In the genomic region with DNA sequence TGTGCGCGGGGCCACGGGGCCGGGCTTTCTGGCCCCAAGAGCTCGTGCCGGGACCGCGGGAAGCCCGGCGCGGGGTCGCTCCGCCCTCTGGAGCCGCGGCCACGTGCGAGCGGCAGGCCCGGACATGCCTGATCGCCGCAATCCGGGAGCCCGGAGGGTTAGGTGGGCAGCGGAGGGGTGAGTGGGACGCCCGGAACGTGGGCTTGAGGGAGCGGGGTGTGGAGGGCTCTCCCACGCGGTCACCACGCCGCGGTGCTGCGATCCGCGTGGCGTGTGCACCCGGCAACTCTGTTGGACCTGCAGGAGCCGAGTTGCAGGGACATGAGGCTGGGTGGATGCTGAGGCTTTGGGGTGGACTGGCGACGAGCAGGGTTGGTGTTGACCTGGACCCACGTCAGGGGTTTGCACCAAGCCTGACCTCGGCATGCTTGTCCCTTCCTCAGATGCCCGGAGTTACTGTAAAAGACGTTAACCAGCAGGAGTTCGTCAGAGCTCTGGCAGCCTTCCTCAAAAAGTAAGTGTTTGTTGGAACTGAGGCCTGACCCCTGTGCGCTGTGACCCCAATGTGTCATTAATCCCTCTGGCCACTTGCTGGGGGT, we compare ENCODE assay signal across 8 mouse cellular contexts. TPM values are rescaled to one million over a fixed set of nuclear protein-coding genes. Genes with fewer than 3 reads are reported as not detected.
DNase-seq lines count a peak whose midpoint lies in the region; ATAC-seq and TF ChIP-seq lines count a peak whose summit lies in the region.

No protein-coding gene starts in this region.

- peaks cover 77% of the 10 kb centered on the region for H3K4me1 ChIP-seq in E14TG2a.4 (replicated peaks; ENCODE audit: low read depth, low read length)
- H3K4me1 ChIP-seq in forebrain, embryonic 15.5 days, result peaks cover 29% of the 10 kb centered on the region
- H3K4me1 ChIP-seq in limb, embryonic 12.5 days (replicated peaks), result peaks cover 32% of the 10 kb centered on the region
- H3K4me1 ChIP-seq in neural tube, embryonic 13.5 days (replicated peaks), result peaks cover 35% of the 10 kb centered on the region

- peak; percentile 0; the same call in 1 of the 2 replicates for ATAC-seq in frontal cortex, adult (ENCODE audit: low TSS enrichment)
- no peak; the same call in 1 of the 2 replicates for ATAC-seq in forebrain, embryonic 15.5 days (replicated peaks)
- no peak; the same call in 1 of the 2 replicates for ATAC-seq in limb, embryonic 12.5 days (ENCODE audit: insufficient number of reproducible peaks, insufficient read depth, low FRiP score, low TSS enrichment, low read depth)
- ATAC-seq in neural tube, embryonic 13.5 days (ENCODE audit: low read depth), result 0 out of 2 replicates have a peak, but pooled peaks have one; percentile 6

- no peak for DNase-seq in frontal cortex, postnatal 14 days (ENCODE audit: low spot score in 2 of 2)
- DNase-seq in gastrocnemius, postnatal 4 days (ENCODE audit: low spot score in 2 of 2), result no peak
- DNase-seq in testis, postnatal 10 days (ENCODE audit: low spot score), result no peak

- no peaks in the 10 kb centered on the region for H3K9me3 ChIP-seq in E14TG2a.4 (ENCODE audit: low read length)
- no peaks in the 10 kb centered on the region for H3K9me3 ChIP-seq in forebrain, embryonic 15.5 days
- no peaks in the 10 kb centered on the region for H3K9me3 ChIP-seq in limb, embryonic 12.5 days
- no peaks in the 10 kb centered on the region for H3K9me3 ChIP-seq in neural tube, embryonic 13.5 days

- under 1% methylated on average over 47 of the region's 47 CpGs for WGBS in forebrain, embryonic 15.5 days
- 1% methylated on average over 41 of the region's 47 CpGs for WGBS in limb, embryonic 12.5 days
- under 1% methylated on average over 47 of the region's 47 CpGs for whole genome bisulfite sequencing in neural tube, embryonic 13.5 days

- peak overlapping the region; percentile 100 for H3K9ac ChIP-seq in forebrain, embryonic 15.5 days (replicated peaks)
- peak overlapping the region; percentile 100 for H3K9ac ChIP-seq in limb, embryonic 12.5 days (replicated peaks)
- H3K9ac ChIP-seq in neural tube, embryonic 13.5 days, result peak overlapping the region; percentile 97

- H3K27me3 ChIP-seq in E14TG2a.4 (ENCODE audit: insufficient read depth, low read length), result no peaks in the 10 kb centered on the region
- H3K27me3 ChIP-seq in forebrain, embryonic 15.5 days, result no peaks in the 10 kb centered on the region
- H3K27me3 ChIP-seq in limb, embryonic 12.5 days, result no peaks in the 10 kb centered on the region
- no peaks in the 10 kb centered on the region for H3K27me3 ChIP-seq in neural tube, embryonic 13.5 days

- no peak for TF ChIP-seq CTCF in E14TG2a.4 (conservative IDR thresholded peaks at IDR 0.05; ENCODE audit: low read length)

- peak overlapping the region; percentile 99 for H3K4me3 ChIP-seq in E14TG2a.4 (replicated peaks; ENCODE audit: low read length)
- peak overlapping the region; percentile 96 for H3K4me3 ChIP-seq in forebrain, embryonic 15.5 days
- H3K4me3 ChIP-seq in limb, embryonic 12.5 days (replicated peaks), result peak overlapping the region; percentile 99
- peak overlapping the region; percentile 83 for H3K4me3 ChIP-seq in neural tube, embryonic 13.5 days

- H3K36me3 ChIP-seq in E14TG2a.4 (ENCODE audit: insufficient read depth, low read length), result peaks cover 50% of the 10 kb centered on the region
- H3K36me3 ChIP-seq in forebrain, embryonic 15.5 days, result peaks cover 37% of the 10 kb centered on the region
- peaks cover 44% of the 10 kb centered on the region for H3K36me3 ChIP-seq in limb, embryonic 12.5 days
- H3K36me3 ChIP-seq in neural tube, embryonic 13.5 days, result peaks cover 41% of the 10 kb centered on the region

- H3K27ac ChIP-seq in forebrain, embryonic 15.5 days (replicated peaks), result peak overlapping the region; percentile 94
- peak overlapping the region; percentile 89 for H3K27ac ChIP-seq in limb, embryonic 12.5 days
- peak overlapping the region; percentile 92 for H3K27ac ChIP-seq in neural tube, embryonic 13.5 days (replicated peaks)

- peak overlapping the region; percentile 74 for H3K4me2 ChIP-seq in forebrain, embryonic 15.5 days (replicated peaks)
- H3K4me2 ChIP-seq in limb, embryonic 12.5 days, result peak overlapping the region; percentile 89
- peak overlapping the region; percentile 81 for H3K4me2 ChIP-seq in neural tube, embryonic 13.5 days

RNA-seq across cellular contexts. Expression of gene Rps19, which starts 0.6 kb away (rescaled TPM):
- 1,460 and 1,591 TPM in 2 replicates for polyA plus RNA-seq in forebrain, embryonic 15.5 days (2015; fragmentation: Nextera tagmentation; extraction: Ambion mirVana)
- 2,324 and 2,343 TPM in 2 replicates for polyA plus RNA-seq in limb, embryonic 12.5 days (2016; fragmentation: Nextera tagmentation; extraction: Ambion mirVana)
- 1,220 and 1,295 TPM in 2 replicates for polyA plus RNA-seq in neural tube, embryonic 13.5 days (2015; fragmentation: Nextera tagmentation; extraction: Ambion mirVana)
- total RNA-seq in gastrocnemius, postnatal 4 days (2021), result 1,000 to 10,000 TPM; 1,082 to 1,250 TPM

RNA-seq across cellular contexts. Expression of gene Cd79a, which starts 12.4 kb away (rescaled TPM):
- 0.20 and 0.34 TPM in 2 replicates for polyA plus RNA-seq in forebrain, embryonic 15.5 days (2015; fragmentation: Nextera tagmentation; extraction: Ambion mirVana)
- 0.51 and 0.86 TPM in 2 replicates for polyA plus RNA-seq in limb, embryonic 12.5 days (2016; fragmentation: Nextera tagmentation; extraction: Ambion mirVana)
- polyA plus RNA-seq in neural tube, embryonic 13.5 days (2015; fragmentation: Nextera tagmentation; extraction: Ambion mirVana), result 0.31 and 0.33 TPM in 2 replicates
- total RNA-seq in gastrocnemius, postnatal 4 days (2021), result under 1 TPM; 0.31 to 0.98 TPM

RNA-seq across cellular contexts. Expression of gene Dmrtc2, which starts 14.9 kb away (rescaled TPM):
- polyA plus RNA-seq in forebrain, embryonic 15.5 days (2015; fragmentation: Nextera tagmentation; extraction: Ambion mirVana), result not detected in 2 replicates
- not detected in 2 replicates for polyA plus RNA-seq in limb, embryonic 12.5 days (2016; fragmentation: Nextera tagmentation; extraction: Ambion mirVana)
- polyA plus RNA-seq in neural tube, embryonic 13.5 days (2015; fragmentation: Nextera tagmentation; extraction: Ambion mirVana), result not detected in 2 replicates
- not detected for total RNA-seq in gastrocnemius, postnatal 4 days (2021)

RNA-seq across cellular contexts. Expression of gene Lypd4, which starts 15.1 kb away (rescaled TPM):
- polyA plus RNA-seq in forebrain, embryonic 15.5 days (2015; fragmentation: Nextera tagmentation; extraction: Ambion mirVana), result not detected in 2 replicates
- polyA plus RNA-seq in limb, embryonic 12.5 days (2016; fragmentation: Nextera tagmentation; extraction: Ambion mirVana), result not detected in 2 replicates
- polyA plus RNA-seq in neural tube, embryonic 13.5 days (2015; fragmentation: Nextera tagmentation; extraction: Ambion mirVana), result not detected in 2 replicates
- not detected for total RNA-seq in gastrocnemius, postnatal 4 days (2021)

RNA-seq across cellular contexts. Expression of gene Arhgef1, which starts 17.9 kb away (rescaled TPM):
- 74.4 and 82.0 TPM in 2 replicates for polyA plus RNA-seq in forebrain, embryonic 15.5 days (2015; fragmentation: Nextera tagmentation; extraction: Ambion mirVana)
- 119 and 126 TPM in 2 replicates for polyA plus RNA-seq in limb, embryonic 12.5 days (2016; fragmentation: Nextera tagmentation; extraction: Ambion mirVana)
- polyA plus RNA-seq in neural tube, embryonic 13.5 days (2015; fragmentation: Nextera tagmentation; extraction: Ambion mirVana), result 61.9 and 63.8 TPM in 2 replicates
- 10 to 100 TPM; 79.6 to 98.8 TPM for total RNA-seq in gastrocnemius, postnatal 4 days (2021)

Comparison
In these comparisons a context has a peak if more than half of its experiments do, and no peak if none do; other contexts are left out.
1. ATAC-seq: peak in frontal cortex, adult (single experiment) and neural tube, embryonic 13.5 days (single experiment); none in forebrain, embryonic 15.5 days (single experiment) and limb, embryonic 12.5 days (single experiment).
2. Peak in every context shown above with its lines, with median percentiles within 50 percentile points of each other: H3K4me3 ChIP-seq, H3K27ac ChIP-seq, H3K4me2 ChIP-seq and H3K9ac ChIP-seq.